Mouse (Mus musculus) intestine, embryonic 16.5 days (tissue): ENCODE measurements around the gene Slc28a3. TPM values are rescaled to one million over a fixed set of nuclear protein-coding genes. Genes with fewer than 3 reads are reported as not detected.

Source experiments
- ATAC-seq: fragments of 200-750 bp; cut with Nextera tagmentation; 2 replicates; pipeline ENCODE4 v1.8.0; 2017; ENCODE audit warnings: moderate TSS enrichment, moderate library complexity
- H3K27ac ChIP-seq: fragments of 300-500 bp; sonication (generic); 2 replicates; pipeline ENCODE4 v1.5.1; 2014; ENCODE audit warnings: mild to moderate bottlenecking, low read length
- H3K27me3 ChIP-seq: fragments of 300-500 bp; sonication (generic); replicated peaks from 2 replicates; pipeline ENCODE4 v1.6.1; 2014; ENCODE audit warnings: low read length, control low read depth, mixed read lengths; ENCODE audit not compliant: control insufficient read depth, insufficient read depth
- H3K36me3 ChIP-seq: fragments of 300-500 bp; sonication (generic); 2 replicates; pipeline ENCODE4 v1.6.1; 2014; ENCODE audit warnings: low read length, control low read depth; ENCODE audit not compliant: control insufficient read depth, insufficient read depth
- H3K4me1 ChIP-seq: fragments of 300-500 bp; sonication (generic); 2 replicates; pipeline ENCODE4 v1.6.1; 2014; ENCODE audit warnings: low read length, control low read depth, mixed read lengths; ENCODE audit not compliant: control insufficient read depth, insufficient read depth
- H3K4me2 ChIP-seq: fragments of 300-500 bp; sonication (generic); 2 replicates; pipeline ENCODE4 v1.6.1; 2014; ENCODE audit warnings: low read depth, low read length, control low read depth
- H3K4me3 ChIP-seq: fragments of 300-500 bp; sonication (generic); 2 replicates; pipeline ENCODE4 v1.5.1; 2014; ENCODE audit warnings: mild to moderate bottlenecking, low read length
- H3K9ac ChIP-seq: fragments of 300-500 bp; sonication (generic); 2 replicates; pipeline ENCODE4 v1.6.1; 2014; ENCODE audit warnings: low read depth, low read length
- H3K9me3 ChIP-seq: fragments of 300-500 bp; sonication (generic); 2 replicates; pipeline ENCODE4 v1.6.1; 2016; ENCODE audit warnings: low read length, control low read depth; ENCODE audit not compliant: control insufficient read depth
- WGBS: fragments of 180-500 bp; shearing (Covaris S2); extraction: QIAGEN DNeasy Blood & Tissue Kit; methylation state at CpG from one replicate; pipeline ENCODE4 v1.1.7; 2014; 5-methylcytosine and 5-hydroxymethylcytosine counted together
- polyA plus RNA-seq: library from polyadenylated mRNA; unstranded; fragments of >200 nt; fragmentation: Nextera tagmentation; extraction: Ambion mirVana; gene quantifications from 2 replicates; pipeline ENCODE4 v1.2.1, GENCODE M21; 2015

The Slc28a3 gene
- polyA plus RNA-seq, 1 experiment from 2014 or later = 0.43 TPM

- Histone ChIP-seq H3K4me3 (no peak overlapping the region), H3K4me2 (no peak overlapping the region), H3K9me3 (no peaks in the 10 kb centered on the region), H3K27ac (no peak overlapping the region), H3K27me3 (no peaks in the 10 kb centered on the region), H3K36me3 (no peaks in the 10 kb centered on the region), H3K4me1 (no peaks in the 10 kb centered on the region), H3K9ac (no peak overlapping the region)
- 71% methylated on average over 2 of the region's 2 CpGs for WGBS
- ATAC-seq = no peak
Observed at GRCm38 (mm10) chr13:58503610-58504009, 107.1 kb downstream of the Slc28a3 start.

- no peak for ATAC-seq
- Histone ChIP-seq H3K36me3 (no peaks in the 10 kb centered on the region), H3K27ac (no peak overlapping the region), H3K4me3 (no peak overlapping the region), H3K9me3 (no peaks in the 10 kb centered on the region), H3K9ac (no peak overlapping the region), H3K27me3 (no peaks in the 10 kb centered on the region), H3K4me2 (no peak overlapping the region), H3K4me1 (no peaks in the 10 kb centered on the region)
- 79% methylated on average over 12 of the region's 12 CpGs for WGBS
Observed at GRCm38 (mm10) chr13:58497809-58498208, 112.9 kb downstream of the Slc28a3 start.

Other genes with a start within 250 kb of the Slc28a3 start
- gene 2210016F16Rik, start 225.7 kb downstream of the Slc28a3 start, polyA plus RNA-seq = 48.7 and 55.7 TPM in 2 replicates
- 20.2 and 20.8 TPM in 2 replicates for gene Rmi1, start 208.6 kb downstream of the Slc28a3 start, polyA plus RNA-seq
- gene Hnrnpk, start 207.5 kb downstream of the Slc28a3 start, polyA plus RNA-seq = 1,107 and 1,211 TPM in 2 replicates
- 0.87 and 1.0 TPM in 2 replicates for gene Ntrk2, start 195.7 kb upstream of the Slc28a3 start, polyA plus RNA-seq